Mouse (Mus musculus) erythroblast, embryonic 14.5 days (primary cell): ENCODE measurements around the gene Mboat1.

Experiments used
- GATA1 ChIP-seq: IDR thresholded peaks from 2 replicates; pipeline ENCODE4 v1.6.1; 2012; ENCODE audit warnings: low read length, inconsistent platforms, mixed read lengths
- TAL1 ChIP-seq: IDR thresholded peaks from 3 replicates; pipeline ENCODE4 v1.6.1; 2012; ENCODE audit warnings: low read length, inconsistent platforms, mixed read lengths

DNA sequence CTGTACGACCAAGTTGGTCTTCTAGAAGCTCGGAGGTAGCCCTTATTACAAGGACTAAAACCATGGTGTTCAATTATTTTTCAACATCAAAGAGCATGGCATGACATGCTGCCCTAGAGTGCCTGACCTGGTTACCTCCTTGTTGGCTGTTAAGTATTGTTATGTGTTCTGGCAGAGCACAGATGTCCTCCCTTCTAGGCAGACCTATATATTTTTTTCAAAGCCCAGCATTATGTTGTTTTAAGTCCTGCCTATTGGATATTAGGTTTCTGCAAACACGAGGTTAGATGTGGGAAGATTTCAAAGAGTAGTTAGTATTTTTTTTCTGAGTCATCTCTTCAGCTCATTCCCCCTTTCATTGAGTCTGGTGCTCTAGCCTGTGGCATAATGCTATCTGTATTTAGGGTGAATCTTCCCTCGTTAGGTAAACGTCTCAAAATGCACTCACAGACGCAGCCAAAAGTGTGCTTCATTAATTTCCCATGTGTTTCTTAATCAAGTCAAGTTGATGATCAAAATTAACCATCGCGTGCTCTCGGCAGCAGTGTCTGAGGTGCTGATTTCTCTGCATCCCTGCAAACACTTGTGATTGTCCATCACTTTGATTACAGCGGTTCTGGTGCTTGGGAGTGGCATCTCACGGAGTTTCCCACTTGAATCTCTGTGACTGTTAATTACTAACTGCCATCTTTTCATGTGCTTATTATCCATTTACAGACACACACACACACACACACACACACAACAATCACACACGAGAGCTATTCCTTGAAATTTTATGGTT, 81.5 kb downstream of the Mboat1 start:
- TF ChIP-seq GATA1 = no peak
- no peak for TF ChIP-seq TAL1
